Comparison of ENCODE assay signal across 23 mouse cellular contexts in the genomic region with DNA sequence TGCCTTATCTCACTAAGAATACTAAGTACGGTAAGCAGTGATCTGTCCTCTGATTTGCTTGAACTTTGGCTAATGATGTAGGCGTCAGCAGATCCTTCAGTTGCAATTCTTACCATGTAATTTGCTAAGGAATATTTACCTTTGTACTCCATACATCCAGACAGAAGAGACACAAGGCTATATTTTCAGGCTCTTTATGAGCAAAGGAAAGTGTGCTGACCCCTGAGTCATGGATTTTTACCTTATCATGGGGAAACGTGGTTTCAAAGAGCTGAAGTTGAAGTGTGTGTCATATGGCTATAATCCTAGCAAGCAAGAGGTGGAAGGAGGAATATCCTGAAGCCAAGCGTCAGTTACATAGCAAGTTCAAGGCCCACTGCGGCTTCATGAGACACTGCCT.
DNase-seq lines count a peak whose midpoint lies in the region; ATAC-seq and TF ChIP-seq lines count a peak whose summit lies in the region.
"Had no signal": no experiment of that assay in that cellular context is flagged by ENCODE, and none has a peak within 500 bp of the region (broad histone marks: within the 10 kb centered on the region; RNA-seq: fewer than 3 reads in every experiment).

No protein-coding gene starts in this region.

- no peak overlapping the region for H3K4me2 ChIP-seq in stomach, embryonic 16.5 days (ENCODE audit: low read depth, low read length)
- H3K4me2 ChIP-seq in stomach, postnatal 0 days (replicated peaks; ENCODE audit: low read depth), result no peak overlapping the region
- H3K4me2 ChIP-seq in intestine, postnatal 0 days (replicated peaks; ENCODE audit: low read depth), result no peak overlapping the region
- H3K4me2 ChIP-seq: embryonic facial prominence, embryonic 12.5 days; forebrain, embryonic 13.5 days; forebrain, embryonic 15.5 days had no signal

- H3K4me3 ChIP-seq in stomach, embryonic 16.5 days (replicated peaks; ENCODE audit: low read length), result no peak overlapping the region
- no peak overlapping the region for H3K4me3 ChIP-seq in stomach, postnatal 0 days (ENCODE audit: low read depth, low read length)
- no peak overlapping the region for H3K4me3 ChIP-seq in intestine, postnatal 0 days (ENCODE audit: low read depth, low read length)
- H3K4me3 ChIP-seq: embryonic facial prominence, embryonic 10.5 days; embryonic facial prominence, embryonic 12.5 days; forebrain, embryonic 13.5 days; forebrain, embryonic 15.5 days had no signal

- TF ChIP-seq CTCF in stomach, postnatal 0 days (IDR thresholded peaks at IDR 0.05; ENCODE audit: low read depth), result no peak
- no peak for TF ChIP-seq CTCF in intestine, postnatal 0 days (IDR thresholded peaks at IDR 0.05; ENCODE audit: low read depth)

- no peaks in the 10 kb centered on the region for H3K27me3 ChIP-seq in stomach, embryonic 16.5 days (ENCODE audit: control insufficient read depth, insufficient read depth, low read length)
- no peaks in the 10 kb centered on the region for H3K27me3 ChIP-seq in stomach, postnatal 0 days (ENCODE audit: control insufficient read depth, insufficient read depth, low read length)
- H3K27me3 ChIP-seq in intestine, postnatal 0 days (replicated peaks; ENCODE audit: control insufficient read depth, insufficient read depth, low read length), result no peaks in the 10 kb centered on the region
- H3K27me3 ChIP-seq: CH12.LX; embryonic facial prominence, embryonic 12.5 days; forebrain, embryonic 13.5 days; forebrain, embryonic 15.5 days; Patski had no signal

- no peaks in the 10 kb centered on the region for H3K4me1 ChIP-seq in stomach, embryonic 16.5 days (ENCODE audit: control insufficient read depth, insufficient read depth, low read length)
- H3K4me1 ChIP-seq in stomach, postnatal 0 days (replicated peaks; ENCODE audit: control insufficient read depth, insufficient read depth), result no peaks in the 10 kb centered on the region
- H3K4me1 ChIP-seq in intestine, postnatal 0 days (replicated peaks; ENCODE audit: control insufficient read depth, insufficient read depth, low read length), result no peaks in the 10 kb centered on the region
- H3K4me1 ChIP-seq: embryonic facial prominence, embryonic 10.5 days; embryonic facial prominence, embryonic 12.5 days; forebrain, embryonic 13.5 days; forebrain, embryonic 15.5 days had no signal

- WGBS in stomach, embryonic 16.5 days, result 73% methylated on average over 5 of the region's 5 CpGs
- 70% methylated on average over 5 of the region's 5 CpGs for WGBS in stomach, postnatal 0 days
- WGBS in intestine, postnatal 0 days, result 38% methylated on average over 5 of the region's 5 CpGs

- no peaks in the 10 kb centered on the region for H3K9me3 ChIP-seq in stomach, embryonic 16.5 days (replicated peaks; ENCODE audit: control insufficient read depth, low read length)
- no peaks in the 10 kb centered on the region for H3K9me3 ChIP-seq in stomach, postnatal 0 days (ENCODE audit: control insufficient read depth, low read length)
- no peaks in the 10 kb centered on the region for H3K9me3 ChIP-seq in intestine, postnatal 0 days (ENCODE audit: control insufficient read depth)
- H3K9me3 ChIP-seq: embryonic facial prominence, embryonic 10.5 days; embryonic facial prominence, embryonic 12.5 days; forebrain, embryonic 13.5 days; forebrain, embryonic 15.5 days had no signal

- TF ChIP-seq EP300 in stomach, postnatal 0 days (optimal IDR thresholded peaks at IDR 0.05), result no peak

- H3K36me3 ChIP-seq in stomach, embryonic 16.5 days (ENCODE audit: control insufficient read depth, insufficient read depth, low read length), result no peaks in the 10 kb centered on the region
- no peaks in the 10 kb centered on the region for H3K36me3 ChIP-seq in stomach, postnatal 0 days (ENCODE audit: control insufficient read depth, insufficient read depth, low read length)
- no peaks in the 10 kb centered on the region for H3K36me3 ChIP-seq in intestine, postnatal 0 days (ENCODE audit: control insufficient read depth, insufficient read depth)
- H3K36me3 ChIP-seq: embryonic facial prominence, embryonic 10.5 days; embryonic facial prominence, embryonic 12.5 days; forebrain, embryonic 15.5 days; G1E had no signal

- H3K27ac ChIP-seq in stomach, embryonic 16.5 days (ENCODE audit: low read length), result no peak overlapping the region
- H3K27ac ChIP-seq in stomach, postnatal 0 days (replicated peaks), result no peak overlapping the region
- H3K27ac ChIP-seq in intestine, postnatal 0 days (ENCODE audit: low read depth, low read length), result peak overlapping the region; percentile 46
- H3K27ac ChIP-seq: embryonic facial prominence, embryonic 10.5 days; embryonic facial prominence, embryonic 12.5 days; forebrain, embryonic 13.5 days; forebrain, embryonic 15.5 days had no signal

- ATAC-seq in stomach, embryonic 16.5 days (ENCODE audit: insufficient read depth, low FRiP score), result peak; percentile 17; the same call in 1 of the 2 replicates
- no peak for ATAC-seq in stomach, postnatal 0 days (ENCODE audit: low FRiP score, low TSS enrichment)
- ATAC-seq in intestine, postnatal 0 days, result peak; percentile 87
- ATAC-seq: activated CD4-positive, CD25-positive, alpha-beta regulatory T cell, adult 4 months; CD4-positive, CD25-positive, alpha-beta regulatory T cell, adult 4 months; forebrain, embryonic 13.5 days; forebrain, embryonic 15.5 days; Patski had no signal

- DNase-seq in stomach, postnatal 0 days (ENCODE audit: low spot score), result no peak
- DNase-seq in lung, postnatal 10 days, result no peak
- DNase-seq in heart, adult 18-20 months, result no peak
- DNase-seq: adrenal gland, adult 8-10 months; adrenal gland, postnatal 14 days; adrenal gland, postnatal 36 days; B cell, adult 2 months; cerebellum, adult 11-12 months; cerebellum, adult 2 months; cerebellum, adult 9-10 months; cerebellum, postnatal 10 days; cerebellum, postnatal 25 days had no signal

- no peak overlapping the region for H3K9ac ChIP-seq in stomach, embryonic 16.5 days (ENCODE audit: low read length)
- H3K9ac ChIP-seq in stomach, postnatal 0 days (ENCODE audit: low read length), result no peak overlapping the region
- no peak overlapping the region for H3K9ac ChIP-seq in intestine, postnatal 0 days (ENCODE audit: low read depth, low read length)
- H3K9ac ChIP-seq: embryonic facial prominence, embryonic 12.5 days; forebrain, embryonic 13.5 days; forebrain, embryonic 15.5 days had no signal
